Mouse (Mus musculus) granulocyte monocyte progenitor cell, adult 5-6 weeks (primary cell): Measurements from ENCODE around the gene Ptprd. TPM values are rescaled to one million over a fixed set of nuclear protein-coding genes. Genes with fewer than 3 reads are reported as not detected.

Experiments
- ATAC-seq: replicated peaks from 2 replicates; pipeline ENCODE4 v1.8.0; 2016; ENCODE audit warnings: mild to moderate bottlenecking, moderate TSS enrichment, inconsistent platforms; ENCODE audit not compliant: poor library complexity, severe bottlenecking
- total RNA-seq, 2 experiments: library from RNA; stranded (forward) in 1 of 2; stranded (reverse) in 1 of 2; fragments of 200-712, 200-1000 nt in 1 of 2; fragments of >200 nt in 1 of 2; fragmentation: Nextera tagmentation in 1 of 2; gene quantifications; 2 replicates each; pipeline ENCODE4 v1.2.3; 2014 to 2017

The Ptprd gene
- total RNA-seq, 2 experiments from 2014 or later, result not detected

GRCm38 (mm10) chr4:76977056-76977809 is 1234.5 kb downstream of the Ptprd start:
- no peak for ATAC-seq

- ATAC-seq, result no peak
These were observed 1263.5 kb downstream of the Ptprd start for GRCm38 (mm10) chr4:76948251-76948650.

GRCm38 (mm10) chr4:76941382-76942360 is 1270.1 kb downstream of the Ptprd start:
- ATAC-seq, result no peak

- ATAC-seq, result no peak
These were observed 1280.2 kb downstream of the Ptprd start for GRCm38 (mm10) chr4:76931559-76931958.

- no peak for ATAC-seq
These were observed 1298.1 kb downstream of the Ptprd start for GRCm38 (mm10) chr4:76913532-76914150.

GRCm38 (mm10) chr4:76901692-76902091 is 1310.1 kb downstream of the Ptprd start:
- ATAC-seq, result no peak

GRCm38 (mm10) chr4:76889669-76890068 is 1322.1 kb downstream of the Ptprd start:
- no peak for ATAC-seq

GRCm38 (mm10) chr4:76881610-76882009 is 1330.2 kb downstream of the Ptprd start:
- ATAC-seq, result no peak

GRCm38 (mm10) chr4:76870971-76871370 is 1340.8 kb downstream of the Ptprd start:
- no peak for ATAC-seq

- no peak for ATAC-seq
These were observed 1346.2 kb downstream of the Ptprd start for GRCm38 (mm10) chr4:76865585-76865984.

- ATAC-seq, result no peak
These were observed 1365.5 kb downstream of the Ptprd start for GRCm38 (mm10) chr4:76846265-76846664.

GRCm38 (mm10) chr4:76839016-76839415 is 1372.7 kb downstream of the Ptprd start:
- no peak for ATAC-seq

- no peak for ATAC-seq
These were observed 1399.6 kb downstream of the Ptprd start for GRCm38 (mm10) chr4:76812138-76812537.

- ATAC-seq, result no peak
These were observed 1409.1 kb downstream of the Ptprd start for GRCm38 (mm10) chr4:76802708-76803107.

- ATAC-seq, result no peak
These were observed 1413.5 kb downstream of the Ptprd start for GRCm38 (mm10) chr4:76798010-76799007.

- no peak for ATAC-seq
These were observed 1426.4 kb downstream of the Ptprd start for GRCm38 (mm10) chr4:76785389-76785788.

GRCm38 (mm10) chr4:76779558-76780124 is 1432.1 kb downstream of the Ptprd start:
- ATAC-seq, result no peak

- no peak for ATAC-seq
These were observed 1444.8 kb downstream of the Ptprd start for GRCm38 (mm10) chr4:76766918-76767317.

- ATAC-seq, result no peak
These were observed 1445.3 kb downstream of the Ptprd start for GRCm38 (mm10) chr4:76766429-76766828.
